Mouse (Mus musculus): ENCODE measurements around the gene Nenf. TPM values are rescaled to one million over a fixed set of nuclear protein-coding genes. Genes with fewer than 3 reads are reported as not detected.

The Nenf gene
- total and polyA plus RNA-seq, 2 experiments from 2014 or later: 184 to 185 TPM

- H3K9me3 ChIP-seq (ENCODE audit: low read length): no peaks in the 10 kb centered on the region
- H3K27me3 ChIP-seq (ENCODE audit: insufficient read depth, low read length): no peaks in the 10 kb centered on the region
- H3K4me3 ChIP-seq (ENCODE audit: low read depth, low read length): no peak overlapping the region
- no peak overlapping the region for H3K27ac ChIP-seq (ENCODE audit: low read depth, low read length)
- no peak for TF ChIP-seq CTCF (IDR thresholded peaks at IDR 0.05)
- 50% methylated on average over 5 of the region's 5 CpGs for WGBS
- no peak for ATAC-seq (ENCODE audit: low FRiP score)
- no peak overlapping the region for H3K9ac ChIP-seq (replicated peaks; ENCODE audit: low read length, poor library complexity, severe bottlenecking)
- H3K36me3 ChIP-seq (ENCODE audit: insufficient read depth, low read length): no peaks in the 10 kb centered on the region
- H3K4me1 ChIP-seq (ENCODE audit: insufficient read depth, low read length): no peaks in the 10 kb centered on the region
- no peak for DNase-seq (ENCODE audit: low spot score)
- no peak overlapping the region for H3K4me2 ChIP-seq (ENCODE audit: low read depth, low read length, poor library complexity, severe bottlenecking)
These were observed 50.1 kb downstream of the Nenf start for GRCm38 (mm10) chr1:191267856-191268255.

- Histone ChIP-seq H3K36me3 (ENCODE audit: insufficient read depth, low read length) (no peaks in the 10 kb centered on the region), H3K4me1 (ENCODE audit: insufficient read depth, low read length) (no peaks in the 10 kb centered on the region), H3K4me2 (ENCODE audit: low read depth, low read length, poor library complexity, severe bottlenecking) (no peak overlapping the region), H3K27ac (ENCODE audit: low read depth, low read length) (no peak overlapping the region), H3K4me3 (ENCODE audit: low read depth, low read length) (no peak overlapping the region), H3K9ac (replicated peaks; ENCODE audit: low read length, poor library complexity, severe bottlenecking) (no peak overlapping the region), H3K27me3 (ENCODE audit: insufficient read depth, low read length) (no peaks in the 10 kb centered on the region), H3K9me3 (ENCODE audit: low read length) (no peaks in the 10 kb centered on the region)
- 89% methylated on average over 5 of the region's 5 CpGs for WGBS
- no peak for TF ChIP-seq CTCF (IDR thresholded peaks at IDR 0.05)
- DNase-seq (ENCODE audit: low spot score): no peak
- ATAC-seq (ENCODE audit: low FRiP score): no peak
These were observed 50.8 kb downstream of the Nenf start for GRCm38 (mm10) chr1:191267162-191267561.

- ATAC-seq (ENCODE audit: low FRiP score) (no peak), DNase-seq (ENCODE audit: low spot score) (no peak)
- no peak for TF ChIP-seq CTCF (IDR thresholded peaks at IDR 0.05)
- Histone ChIP-seq H3K27ac (ENCODE audit: low read depth, low read length) (no peak overlapping the region), H3K9me3 (ENCODE audit: low read length) (no peaks in the 10 kb centered on the region), H3K4me3 (ENCODE audit: low read depth, low read length) (no peak overlapping the region), H3K36me3 (ENCODE audit: insufficient read depth, low read length) (no peaks in the 10 kb centered on the region), H3K4me2 (ENCODE audit: low read depth, low read length, poor library complexity, severe bottlenecking) (no peak overlapping the region), H3K27me3 (ENCODE audit: insufficient read depth, low read length) (no peaks in the 10 kb centered on the region), H3K9ac (replicated peaks; ENCODE audit: low read length, poor library complexity, severe bottlenecking) (no peak overlapping the region), H3K4me1 (ENCODE audit: insufficient read depth, low read length) (no peaks in the 10 kb centered on the region)
- 89% methylated on average over 5 of the region's 5 CpGs for WGBS
These were observed 54.5 kb downstream of the Nenf start for GRCm38 (mm10) chr1:191263471-191263870.

DNA sequence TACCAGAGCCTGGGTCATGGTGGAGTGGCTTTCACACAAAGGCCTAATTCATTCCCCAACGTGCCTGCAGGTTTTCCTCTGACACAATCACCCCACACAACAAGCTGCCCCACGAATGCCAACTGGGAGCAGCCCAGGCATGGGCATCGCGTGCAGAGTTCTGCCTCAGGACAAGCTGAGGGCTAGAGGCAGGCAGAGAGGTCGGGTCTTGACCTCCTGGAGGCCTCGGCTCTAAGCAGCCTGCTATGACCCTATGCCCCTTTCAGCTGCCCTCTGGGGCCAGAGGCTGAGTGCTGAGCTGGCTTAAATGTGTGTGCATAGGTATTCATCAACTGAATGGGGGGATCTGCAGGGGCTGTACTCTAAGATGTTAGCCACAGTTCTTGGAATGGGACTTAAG is 56.1 kb downstream of the Nenf start:
- H3K9ac ChIP-seq (replicated peaks; ENCODE audit: low read length, poor library complexity, severe bottlenecking): no peak overlapping the region
- no peak overlapping the region for H3K4me3 ChIP-seq (ENCODE audit: low read depth, low read length)
- H3K27me3 ChIP-seq (ENCODE audit: insufficient read depth, low read length): no peaks in the 10 kb centered on the region
- no peak overlapping the region for H3K27ac ChIP-seq (ENCODE audit: low read depth, low read length)
- 28% methylated on average over 6 of the region's 6 CpGs for WGBS
- no peaks in the 10 kb centered on the region for H3K36me3 ChIP-seq (ENCODE audit: insufficient read depth, low read length)
- H3K4me1 ChIP-seq (ENCODE audit: insufficient read depth, low read length): no peaks in the 10 kb centered on the region
- no peak for TF ChIP-seq CTCF (IDR thresholded peaks at IDR 0.05)
- DNase-seq (ENCODE audit: low spot score): no peak
- H3K4me2 ChIP-seq (ENCODE audit: low read depth, low read length, poor library complexity, severe bottlenecking): no peak overlapping the region
- no peak for ATAC-seq (ENCODE audit: low FRiP score)
- H3K9me3 ChIP-seq (ENCODE audit: low read length): no peaks in the 10 kb centered on the region

- H3K9ac ChIP-seq (replicated peaks; ENCODE audit: low read length, poor library complexity, severe bottlenecking): no peak overlapping the region
- no peaks in the 10 kb centered on the region for H3K9me3 ChIP-seq (ENCODE audit: low read length)
- no peak overlapping the region for H3K4me2 ChIP-seq (ENCODE audit: low read depth, low read length, poor library complexity, severe bottlenecking)
- DNase-seq (ENCODE audit: low spot score): no peak
- TF ChIP-seq CTCF (IDR thresholded peaks at IDR 0.05): no peak
- no peak overlapping the region for H3K4me3 ChIP-seq (ENCODE audit: low read depth, low read length)
- H3K27ac ChIP-seq (ENCODE audit: low read depth, low read length): no peak overlapping the region
- 71% methylated on average over 5 of the region's 5 CpGs for WGBS
- no peaks in the 10 kb centered on the region for H3K4me1 ChIP-seq (ENCODE audit: insufficient read depth, low read length)
- H3K36me3 ChIP-seq (ENCODE audit: insufficient read depth, low read length): no peaks in the 10 kb centered on the region
- no peaks in the 10 kb centered on the region for H3K27me3 ChIP-seq (ENCODE audit: insufficient read depth, low read length)
- ATAC-seq (ENCODE audit: low FRiP score): no peak
These were observed 58.3 kb downstream of the Nenf start for GRCm38 (mm10) chr1:191259661-191260060.

DNA sequence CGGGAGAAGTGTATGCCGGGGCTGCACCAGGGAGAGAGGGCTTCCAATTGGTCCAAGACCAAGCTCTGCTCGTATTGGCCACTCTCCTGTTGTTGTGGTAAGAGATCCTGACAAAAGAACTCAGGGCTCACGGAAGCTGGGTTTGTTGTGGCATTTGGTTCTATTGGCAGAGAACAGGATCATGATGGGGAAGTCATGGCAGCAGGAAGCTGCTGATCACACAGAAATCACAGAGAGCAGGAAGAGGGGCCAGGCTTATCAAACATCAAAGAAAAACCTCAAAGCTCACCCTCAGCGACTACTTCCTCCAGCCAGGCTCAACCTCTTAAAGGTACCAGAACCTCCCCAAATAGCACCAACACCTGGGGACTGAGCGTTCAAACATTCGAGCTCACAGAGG is 58.9 kb downstream of the Nenf start:
- Histone ChIP-seq H3K9me3 (ENCODE audit: low read length) (no peaks in the 10 kb centered on the region), H3K4me3 (ENCODE audit: low read depth, low read length) (no peak overlapping the region), H3K27ac (ENCODE audit: low read depth, low read length) (no peak overlapping the region), H3K36me3 (ENCODE audit: insufficient read depth, low read length) (no peaks in the 10 kb centered on the region), H3K27me3 (ENCODE audit: insufficient read depth, low read length) (no peaks in the 10 kb centered on the region), H3K9ac (replicated peaks; ENCODE audit: low read length, poor library complexity, severe bottlenecking) (no peak overlapping the region), H3K4me1 (ENCODE audit: insufficient read depth, low read length) (no peaks in the 10 kb centered on the region), H3K4me2 (ENCODE audit: low read depth, low read length, poor library complexity, severe bottlenecking) (no peak overlapping the region)
- 31% methylated on average over 7 of the region's 7 CpGs for WGBS
- ATAC-seq (ENCODE audit: low FRiP score): no peak
- no peak for DNase-seq (ENCODE audit: low spot score)
- TF ChIP-seq CTCF (IDR thresholded peaks at IDR 0.05): no peak
